Mouse (Mus musculus) embryo, embryonic 10.5 days (tissue): ENCODE data around the gene Klhdc4.
A peak's percentile ranks its signal among the peaks of the same experiment; 100 is the strongest.

Source experiments
- DNase-seq: peaks from one replicate; pipeline ENCODE4 v3.0.0-alpha.2; 2015; ENCODE audit warnings: low spot score

The Klhdc4 gene

GRCm38 (mm10) chr8:121808032-121808431, 21.3 kb downstream of the Klhdc4 start:
- no peak for DNase-seq

GRCm38 (mm10) chr8:121806126-121806525, 23.2 kb downstream of the Klhdc4 start:
- no peak for DNase-seq

DNA sequence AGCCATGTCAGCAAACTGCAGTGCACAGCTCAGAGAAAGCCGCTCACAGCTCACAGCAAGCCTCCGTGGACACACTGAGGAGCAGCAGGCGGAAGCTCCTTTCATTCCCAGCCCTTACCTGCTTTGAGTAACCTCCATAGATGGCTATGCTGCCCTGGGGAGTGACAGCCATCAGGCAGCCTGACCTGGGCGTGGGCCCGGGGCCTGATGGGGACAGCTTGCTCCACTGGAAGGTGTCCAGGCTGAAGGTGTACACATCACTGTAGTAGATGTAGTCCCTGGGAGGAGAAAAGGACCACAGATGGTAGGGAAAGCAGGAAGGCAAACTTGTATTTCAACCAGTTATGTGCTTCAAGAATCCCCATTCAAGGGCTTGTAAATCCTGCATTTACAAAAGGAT, 24.5 kb downstream of the Klhdc4 start:
- DNase-seq = no peak

DNA sequence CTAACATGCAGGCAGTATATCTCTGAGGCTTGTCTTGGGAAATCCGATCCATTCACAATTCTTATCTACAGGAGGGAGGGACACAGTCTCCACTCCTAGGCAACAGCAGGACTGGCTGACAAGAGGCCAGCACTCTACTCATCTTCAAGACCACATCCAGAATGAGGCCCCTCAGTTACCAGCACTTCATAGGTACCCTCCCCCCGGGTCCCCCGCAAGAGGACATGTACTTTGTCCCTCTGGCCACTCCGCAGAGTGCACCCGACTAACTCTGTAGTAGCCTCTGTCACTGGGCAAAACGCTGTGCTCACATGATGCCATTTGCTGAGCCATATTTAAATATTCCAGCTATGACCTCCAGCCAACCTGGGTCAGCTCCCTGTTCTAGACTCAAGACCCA, 31.0 kb downstream of the Klhdc4 start:
- no peak for DNase-seq

DNA sequence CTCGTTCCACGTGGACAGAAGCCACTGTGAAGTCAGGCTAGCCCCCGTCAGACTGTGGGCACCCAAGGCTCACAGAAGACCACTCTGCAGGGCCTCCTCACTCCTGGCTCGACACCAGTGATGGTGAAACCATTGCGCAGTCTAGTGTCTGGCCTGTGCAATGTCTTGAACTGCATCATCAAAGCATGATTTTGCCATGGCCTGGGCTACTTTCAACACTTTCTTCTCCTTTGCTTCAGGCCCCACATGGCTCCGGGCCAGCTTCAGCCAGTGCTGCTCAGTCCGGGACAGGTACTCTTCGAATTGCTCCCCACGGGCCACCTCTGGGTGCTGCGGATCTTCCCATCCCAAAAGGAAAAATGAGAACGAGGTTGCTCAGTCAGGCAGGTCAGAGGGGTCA, 33.0 kb downstream of the Klhdc4 start:
- no peak for DNase-seq

DNA sequence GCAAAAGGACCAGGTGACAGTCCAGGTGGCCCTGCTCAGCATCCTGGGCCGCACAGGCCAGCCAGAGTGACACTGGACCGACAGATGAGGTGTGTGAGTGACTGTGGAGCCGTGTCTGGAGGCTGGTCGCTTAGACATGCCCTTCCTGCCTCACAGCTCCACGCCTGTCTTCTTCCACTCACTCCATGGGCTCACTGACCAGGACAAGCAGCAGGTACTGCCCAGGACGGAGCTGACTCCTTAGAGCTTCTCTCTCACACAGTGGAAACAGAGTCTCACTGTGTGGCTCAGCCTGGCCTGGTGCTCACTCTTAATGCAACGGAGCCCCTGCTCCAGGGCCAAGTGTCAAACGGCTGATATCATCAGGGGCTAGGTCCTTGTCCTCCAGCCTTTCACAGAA, 33.9 kb downstream of the Klhdc4 start:
- DNase-seq = no peak

DNA sequence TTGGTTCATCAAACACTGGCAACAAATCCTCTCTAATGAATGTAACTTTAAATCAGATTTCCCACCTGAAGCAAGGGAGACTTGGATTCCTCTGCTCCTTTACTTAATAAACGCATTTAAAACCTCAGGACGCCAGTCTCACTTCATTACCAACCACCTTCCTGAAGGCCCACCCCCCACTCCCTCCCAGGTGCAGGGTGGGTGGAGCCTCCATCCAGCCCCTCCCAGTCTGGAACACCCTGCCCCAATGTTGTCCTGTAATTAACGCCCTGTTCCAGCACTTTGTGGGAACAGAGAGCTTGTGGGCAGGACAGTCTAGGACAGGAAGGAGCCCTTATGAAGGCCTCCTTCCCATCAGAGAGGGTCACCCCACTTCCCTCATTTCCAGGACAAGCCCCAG, 35.2 kb downstream of the Klhdc4 start:
- no peak for DNase-seq

GRCm38 (mm10) chr8:121792627-121793026, 36.7 kb downstream of the Klhdc4 start:
- DNase-seq = no peak

GRCm38 (mm10) chr8:121792159-121792558, 37.2 kb downstream of the Klhdc4 start:
- no peak for DNase-seq

DNA sequence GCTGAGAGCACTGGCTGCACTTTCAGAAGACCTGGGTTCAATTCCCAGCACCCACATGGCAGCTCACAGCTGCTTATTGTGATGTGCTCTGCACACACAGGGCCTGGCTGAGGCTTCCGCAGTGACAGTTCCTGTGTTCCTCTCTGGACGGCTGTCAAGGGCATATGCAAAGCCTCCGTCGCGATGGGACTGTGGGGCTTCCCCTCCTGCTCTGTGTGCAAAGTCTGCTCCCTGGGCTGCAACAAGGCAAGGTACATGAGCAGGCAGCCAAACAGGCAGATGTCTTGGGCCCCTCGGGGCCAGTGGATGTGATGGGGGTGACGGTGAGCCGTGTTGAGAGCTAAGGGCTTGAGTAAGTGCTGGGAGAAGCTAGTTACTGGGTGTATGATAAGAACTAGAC, 40.6 kb downstream of the Klhdc4 start:
- DNase-seq = no peak

DNA sequence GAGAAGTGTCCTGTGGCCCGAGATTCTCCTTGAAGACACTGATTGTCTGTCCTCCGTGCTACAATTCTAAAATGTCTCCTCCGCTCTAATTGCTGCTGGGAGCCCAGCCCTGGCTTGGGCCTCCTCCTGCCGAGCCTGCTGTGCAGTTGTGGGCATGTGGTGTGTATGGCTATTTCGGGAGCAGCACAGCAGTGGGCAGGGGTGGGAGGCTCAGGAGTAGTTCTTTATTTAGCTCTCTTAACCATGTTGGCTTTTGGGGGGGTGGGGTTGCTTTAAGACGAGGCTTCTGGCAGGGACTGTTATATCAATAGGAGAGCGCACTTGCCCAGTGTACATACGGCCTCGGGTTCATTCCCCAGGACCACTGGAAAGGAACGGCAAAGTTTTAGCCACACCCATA, 42.8 kb downstream of the Klhdc4 start:
- DNase-seq = no peak

- no peak for DNase-seq
These were observed 46.9 kb downstream of the Klhdc4 start for GRCm38 (mm10) chr8:121782493-121782892.

GRCm38 (mm10) chr8:121773876-121774275, 55.5 kb downstream of the Klhdc4 start:
- DNase-seq = no peak

GRCm38 (mm10) chr8:121770845-121771752, 58.3 kb downstream of the Klhdc4 start:
- DNase-seq = peak; percentile 70

DNA sequence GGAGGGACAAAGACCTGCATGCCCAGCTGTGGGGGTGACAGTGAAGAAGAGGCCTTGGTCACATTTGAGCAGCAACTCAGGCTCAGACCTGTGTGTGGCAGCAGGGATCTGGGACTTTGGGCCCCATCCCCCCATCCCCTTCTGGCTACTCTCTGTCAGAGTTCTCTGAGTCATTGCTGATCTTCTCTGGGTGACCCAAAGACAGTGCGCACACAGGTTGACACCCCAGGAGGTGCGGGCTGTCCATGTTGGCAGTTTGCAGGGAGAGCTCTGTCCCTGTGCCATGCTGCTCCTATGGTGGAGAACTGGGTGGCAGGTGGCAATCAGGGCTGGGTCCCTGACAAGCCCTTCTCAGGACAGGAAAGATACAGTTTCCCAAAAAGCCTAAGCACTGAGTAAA, 59.7 kb downstream of the Klhdc4 start:
- DNase-seq = no peak

DNA sequence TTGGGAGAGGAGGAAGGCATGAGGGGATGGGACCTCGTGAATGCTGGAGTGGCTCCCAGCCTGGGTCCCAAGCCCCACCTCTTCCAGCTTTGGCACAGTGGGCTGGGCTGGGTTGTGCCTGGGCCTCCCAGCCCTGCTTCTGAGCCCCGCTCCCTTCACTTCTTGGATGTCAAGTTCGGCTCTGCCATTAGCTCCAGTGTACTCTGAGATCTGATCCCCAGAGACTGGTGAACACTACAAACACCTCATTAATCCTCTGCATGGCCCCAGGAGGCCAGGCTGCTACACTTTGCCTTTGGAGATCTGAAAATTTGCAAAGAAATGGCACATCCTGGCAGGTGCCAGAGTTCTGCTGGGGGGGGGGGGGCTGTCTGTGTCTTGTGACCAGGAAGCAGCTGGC, 60.3 kb downstream of the Klhdc4 start:
- DNase-seq = no peak

DNA sequence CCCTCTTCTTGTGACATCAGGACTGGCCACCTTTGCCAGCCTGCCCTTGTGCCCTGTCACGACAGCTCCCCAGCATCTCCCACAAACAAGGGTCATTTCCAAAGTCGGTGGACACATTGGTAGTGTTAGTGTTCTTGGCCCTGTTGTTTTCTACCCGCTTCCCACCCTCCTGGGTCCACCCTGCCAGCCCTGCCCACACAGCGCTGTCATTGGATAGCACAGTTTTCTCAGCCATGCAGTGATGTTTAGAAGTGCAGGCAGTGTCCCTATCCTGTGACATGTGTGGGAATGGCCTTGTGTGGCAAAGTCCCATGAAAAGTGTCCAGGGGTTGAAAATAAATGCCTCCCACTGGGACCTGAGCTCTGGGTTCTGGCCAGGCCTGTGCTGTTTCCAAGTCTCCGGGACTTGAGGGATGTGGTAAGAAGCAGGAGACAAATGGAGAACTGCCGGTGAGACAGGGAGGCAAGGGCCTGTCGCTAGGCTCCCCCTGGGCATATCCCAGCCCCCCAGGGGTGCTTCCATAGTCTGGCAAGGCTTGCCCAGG, 63.7 kb downstream of the Klhdc4 start:
- DNase-seq = no peak

DNA sequence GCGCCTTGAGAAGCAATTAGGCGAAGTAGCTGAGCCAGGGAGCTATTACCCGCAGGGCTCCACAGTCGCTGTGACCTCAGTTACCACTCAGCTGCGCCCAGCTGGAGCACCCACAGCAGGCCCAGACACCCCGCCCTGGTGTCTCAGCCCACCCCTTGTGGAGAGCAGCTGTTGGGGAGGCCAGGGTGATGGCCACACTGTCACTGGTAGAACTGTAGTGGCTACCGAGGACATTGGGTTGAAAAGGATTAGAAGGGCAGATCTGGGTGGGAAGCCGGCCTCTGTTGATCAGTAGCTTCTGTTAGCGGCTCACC, 65.7 kb downstream of the Klhdc4 start:
- DNase-seq = no peak

DNA sequence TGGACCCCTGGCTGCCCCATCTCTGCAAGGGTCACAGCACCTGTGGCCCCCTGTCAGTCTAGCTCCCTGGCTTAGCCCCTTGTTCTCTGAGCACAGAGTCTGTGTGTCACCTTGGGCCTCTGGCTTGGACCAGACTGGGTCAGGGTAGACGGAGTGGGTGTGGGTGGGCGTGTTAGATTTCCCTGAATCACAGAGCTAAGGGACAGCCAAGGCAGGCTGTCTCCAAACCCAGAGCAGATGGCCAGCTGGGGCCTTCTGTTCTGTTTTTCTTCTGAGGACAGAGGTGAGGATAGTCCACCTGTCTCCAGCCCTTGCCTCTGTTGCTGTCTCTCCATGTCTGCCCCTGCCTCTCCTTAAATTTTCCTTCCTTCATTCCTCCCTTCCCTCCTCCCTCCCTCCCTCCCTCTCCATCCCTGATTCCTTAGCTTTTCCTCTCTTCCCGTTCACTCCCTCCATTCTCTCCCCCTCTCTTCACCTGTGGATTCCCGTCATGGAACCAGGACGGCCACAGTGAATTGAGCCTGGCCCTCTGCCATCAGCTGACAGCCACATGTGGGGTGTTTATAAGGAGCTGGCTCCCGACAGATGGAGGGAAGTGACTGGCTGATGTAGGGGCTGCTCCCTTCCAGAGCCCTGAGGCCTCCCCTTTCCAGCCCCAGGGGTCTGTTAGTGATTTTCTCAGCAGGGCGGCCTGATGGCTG, 66.2 kb downstream of the Klhdc4 start:
- no peak for DNase-seq

DNA sequence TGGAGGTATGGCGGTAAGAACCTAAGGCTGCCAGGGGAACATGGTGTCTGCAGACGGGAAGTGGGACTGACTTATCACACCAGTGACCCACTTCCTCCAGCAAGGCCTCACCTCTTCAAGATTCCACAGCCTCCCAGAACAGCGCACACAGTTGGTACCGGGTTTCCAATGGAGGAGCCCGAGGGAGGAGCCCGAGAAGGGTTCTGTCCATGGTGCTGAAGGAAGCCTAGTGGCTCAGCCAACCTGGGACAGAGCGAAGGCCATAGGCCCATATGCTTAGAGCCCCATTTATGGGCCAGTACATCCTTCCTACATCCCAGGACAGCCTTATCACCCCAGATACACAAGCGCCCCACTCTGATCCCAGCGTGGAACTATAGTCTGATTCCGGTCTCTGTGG, 67.9 kb downstream of the Klhdc4 start:
- DNase-seq = peak; percentile 86

- DNase-seq = no peak
These were observed 68.9 kb downstream of the Klhdc4 start for GRCm38 (mm10) chr8:121760484-121760883.

- DNase-seq = no peak
These were observed 70.9 kb downstream of the Klhdc4 start for GRCm38 (mm10) chr8:121758470-121758869.

DNA sequence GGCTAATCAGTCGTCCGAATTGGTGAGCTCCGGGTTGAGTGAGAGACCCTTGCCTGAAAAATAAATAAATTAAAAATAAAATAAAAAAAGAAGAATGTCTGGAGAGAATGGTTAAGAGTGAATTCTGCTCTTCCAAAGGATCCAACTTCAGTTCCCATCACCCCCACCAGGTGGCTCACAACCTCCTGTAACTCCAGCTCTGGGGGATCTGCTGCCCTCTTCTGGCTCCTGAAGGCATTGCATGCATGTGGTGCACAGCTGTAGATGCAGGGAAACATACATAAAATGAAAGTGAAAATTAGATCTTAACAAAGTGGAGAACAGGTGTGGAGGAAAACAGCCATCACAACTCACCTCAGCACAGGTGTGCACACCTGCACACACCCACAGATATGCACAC, 78.0 kb downstream of the Klhdc4 start:
- peak; percentile 87 for DNase-seq
